Mouse (Mus musculus): ENCODE measurements around the gene Calm3.

Calm3 gene

DNA sequence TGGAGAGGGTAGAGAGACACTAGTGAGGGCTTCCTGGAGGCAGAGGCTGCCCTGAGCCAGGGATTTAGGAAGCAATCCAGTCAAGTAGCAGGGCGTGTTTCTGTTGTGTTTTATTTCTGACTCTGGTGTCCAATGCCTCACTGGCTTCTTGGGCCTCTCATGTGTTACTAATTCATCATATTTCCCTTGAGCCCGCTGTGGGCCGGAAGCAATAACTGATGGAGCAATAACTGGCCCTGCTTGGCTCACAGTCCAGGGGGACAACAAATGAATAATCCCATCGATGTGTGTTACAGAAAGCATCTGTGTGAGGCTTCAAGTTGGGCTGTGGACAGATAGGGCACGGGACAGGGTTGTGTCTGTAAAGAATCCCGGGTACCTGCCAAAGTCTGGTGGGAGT lies 11.6 kb downstream of the Calm3 start:
- TF ChIP-seq GATA4 (IDR thresholded peaks at IDR 0.05; ENCODE audit: insufficient replicate concordance, low read length), result no peak

DNA sequence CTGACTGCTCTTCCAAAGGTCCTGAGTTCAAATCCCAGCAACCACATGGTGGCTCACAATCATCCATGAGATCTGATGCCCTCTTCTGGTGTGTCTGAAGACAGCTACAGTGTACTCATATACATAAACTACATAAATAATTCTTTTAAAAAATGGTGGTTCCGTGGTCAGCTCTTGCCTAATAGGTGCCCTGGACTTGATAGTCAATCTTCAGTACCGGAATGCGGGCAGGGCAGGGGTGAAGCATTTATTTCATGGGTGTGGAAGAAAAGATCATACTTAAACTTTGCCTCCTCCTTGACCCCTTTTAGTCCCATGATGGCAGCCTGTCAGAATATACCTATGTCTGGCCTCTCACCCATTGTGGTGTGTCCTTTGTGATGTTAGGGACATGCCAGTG lies 12.0 kb downstream of the Calm3 start:
- TF ChIP-seq GATA4 (IDR thresholded peaks at IDR 0.05; ENCODE audit: insufficient replicate concordance, low read length), result no peak

DNA sequence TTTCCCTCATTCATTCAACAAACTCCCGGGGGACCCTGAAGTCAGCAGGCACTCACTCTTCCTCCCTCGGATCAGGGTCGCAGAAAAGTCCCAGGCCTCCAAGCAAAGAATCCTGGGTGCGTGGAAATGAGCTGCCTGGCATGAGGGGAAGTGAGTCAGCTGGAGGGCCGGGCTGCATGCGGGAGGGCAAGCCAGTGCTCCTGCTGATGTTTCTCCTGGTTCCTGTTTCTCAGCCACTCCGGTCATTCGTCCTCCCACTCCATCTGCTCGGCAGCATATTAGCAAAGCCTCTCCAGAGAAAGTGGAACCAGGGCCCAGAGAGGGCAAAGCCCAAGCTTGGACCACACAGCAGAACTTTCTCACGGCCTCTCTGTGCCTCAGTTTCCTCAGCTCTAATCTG lies 14.0 kb downstream of the Calm3 start:
- no peak for TF ChIP-seq GATA4 (IDR thresholded peaks at IDR 0.05; ENCODE audit: insufficient replicate concordance, low read length)

DNA sequence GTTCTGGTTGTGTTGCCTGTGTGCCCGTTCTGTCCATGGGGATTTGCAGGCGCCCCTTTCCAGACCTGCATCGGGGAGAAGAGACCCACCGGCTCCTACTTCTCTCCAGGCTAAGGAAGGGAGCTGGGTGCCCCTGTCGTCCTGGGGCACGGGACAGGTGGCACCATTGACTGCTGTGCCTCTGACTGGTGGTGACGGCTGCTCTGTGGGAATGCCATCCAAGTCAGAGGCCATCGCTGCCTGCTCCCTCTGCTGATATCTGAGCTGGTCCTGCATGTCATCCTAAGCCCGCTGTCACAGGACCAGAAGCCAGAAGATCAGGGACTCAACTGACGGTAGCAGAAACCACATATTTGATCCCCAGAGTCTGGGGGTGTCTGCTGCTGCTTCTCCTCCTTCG lies 15.1 kb downstream of the Calm3 start:
- TF ChIP-seq GATA4 (IDR thresholded peaks at IDR 0.05; ENCODE audit: insufficient replicate concordance, low read length), result no peak

DNA sequence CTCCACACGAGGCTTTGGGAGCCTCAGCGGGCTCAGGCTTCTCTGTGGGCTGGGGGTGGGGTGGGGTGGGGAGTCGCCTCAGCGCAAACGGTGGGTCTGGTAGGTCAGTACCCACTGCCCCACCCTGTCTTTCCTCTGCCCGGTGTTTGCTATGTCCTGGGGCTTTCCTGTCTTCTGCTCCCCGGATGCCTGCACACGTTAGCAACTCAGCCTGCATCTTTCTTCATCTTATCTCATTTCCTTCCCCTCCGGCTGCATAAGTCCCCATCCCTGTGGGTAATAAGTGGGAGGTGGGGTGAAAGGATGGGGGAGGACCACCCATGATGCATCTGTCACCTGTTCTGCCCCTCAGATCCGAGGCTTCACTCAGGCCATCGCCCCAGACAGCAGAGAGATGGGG lies 15.5 kb downstream of the Calm3 start:
- TF ChIP-seq GATA4 (IDR thresholded peaks at IDR 0.05; ENCODE audit: insufficient replicate concordance, low read length), result no peak

DNA sequence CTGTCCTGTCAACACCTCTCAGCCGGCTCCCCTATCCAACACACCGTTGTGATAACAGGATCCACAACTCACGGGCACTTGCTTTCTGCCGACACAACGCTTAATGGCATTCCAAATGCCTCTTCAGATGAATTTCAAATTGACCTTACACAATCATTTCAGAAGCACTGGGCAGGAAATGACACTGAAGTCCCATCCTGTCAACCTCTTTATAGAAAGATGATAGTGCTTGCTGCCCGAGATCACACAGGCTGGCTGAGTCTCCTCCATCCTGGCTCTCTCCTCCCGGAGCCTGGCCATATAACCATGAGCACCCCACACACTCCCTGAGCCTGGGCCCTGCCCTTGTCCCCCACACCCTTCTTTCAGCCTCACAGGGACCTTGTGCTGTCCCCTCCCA lies 16.1 kb downstream of the Calm3 start:
- TF ChIP-seq GATA4 (IDR thresholded peaks at IDR 0.05; ENCODE audit: insufficient replicate concordance, low read length), result no peak

DNA sequence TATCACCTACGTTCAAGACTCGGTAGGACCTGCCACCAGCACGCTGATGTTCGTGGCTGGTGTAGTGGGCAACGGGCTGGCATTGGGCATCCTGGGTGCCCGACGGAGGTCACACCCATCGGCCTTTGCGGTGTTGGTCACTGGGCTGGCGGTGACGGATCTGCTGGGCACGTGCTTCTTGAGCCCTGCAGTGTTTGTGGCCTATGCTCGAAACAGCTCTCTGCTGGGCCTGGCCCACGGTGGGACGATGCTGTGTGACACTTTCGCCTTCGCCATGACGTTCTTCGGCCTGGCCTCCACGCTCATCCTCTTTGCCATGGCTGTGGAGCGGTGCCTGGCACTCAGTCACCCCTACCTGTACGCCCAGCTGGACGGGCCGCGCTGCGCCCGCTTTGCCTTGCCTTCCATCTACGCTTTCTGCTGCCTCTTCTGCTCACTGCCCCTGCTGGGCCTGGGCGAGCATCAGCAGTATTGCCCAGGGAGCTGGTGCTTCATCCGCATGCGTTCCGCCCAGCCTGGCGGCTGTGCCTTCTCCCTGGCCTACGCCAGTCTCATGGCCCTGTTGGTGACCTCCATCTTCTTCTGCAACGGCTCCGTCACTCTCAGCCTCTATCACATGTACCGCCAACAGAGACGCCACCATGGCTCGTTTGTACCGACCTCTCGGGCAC lies 16.9 kb downstream of the Calm3 start:
- TF ChIP-seq GATA4 (IDR thresholded peaks at IDR 0.05; ENCODE audit: insufficient replicate concordance, low read length), result no peak

DNA sequence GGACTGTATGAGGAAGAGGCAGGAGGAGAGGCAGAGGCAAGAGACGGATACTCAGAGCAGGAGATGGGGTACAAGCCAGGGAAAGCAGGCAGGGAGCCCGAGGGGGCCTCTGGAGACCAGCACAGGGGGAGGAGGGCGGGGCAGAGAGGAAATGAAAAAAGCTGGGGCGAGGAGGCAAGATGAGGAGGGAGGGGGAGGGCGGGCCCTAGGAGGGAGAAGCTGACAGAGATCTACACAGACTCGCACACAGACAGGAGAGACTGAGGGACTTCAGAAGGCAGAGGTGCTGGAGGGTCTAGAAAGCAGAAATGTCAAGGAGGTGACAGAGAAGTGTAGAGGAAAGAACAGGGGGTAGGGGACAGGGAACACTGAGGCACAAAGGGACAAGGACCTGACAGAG lies 17.6 kb downstream of the Calm3 start, which contains the start of gene Ptgir:
Ptgir (plus strand) TSS at position 210 of the 400 bp plus-strand sequence.
- no peak for TF ChIP-seq GATA4 (IDR thresholded peaks at IDR 0.05; ENCODE audit: insufficient replicate concordance, low read length)

DNA sequence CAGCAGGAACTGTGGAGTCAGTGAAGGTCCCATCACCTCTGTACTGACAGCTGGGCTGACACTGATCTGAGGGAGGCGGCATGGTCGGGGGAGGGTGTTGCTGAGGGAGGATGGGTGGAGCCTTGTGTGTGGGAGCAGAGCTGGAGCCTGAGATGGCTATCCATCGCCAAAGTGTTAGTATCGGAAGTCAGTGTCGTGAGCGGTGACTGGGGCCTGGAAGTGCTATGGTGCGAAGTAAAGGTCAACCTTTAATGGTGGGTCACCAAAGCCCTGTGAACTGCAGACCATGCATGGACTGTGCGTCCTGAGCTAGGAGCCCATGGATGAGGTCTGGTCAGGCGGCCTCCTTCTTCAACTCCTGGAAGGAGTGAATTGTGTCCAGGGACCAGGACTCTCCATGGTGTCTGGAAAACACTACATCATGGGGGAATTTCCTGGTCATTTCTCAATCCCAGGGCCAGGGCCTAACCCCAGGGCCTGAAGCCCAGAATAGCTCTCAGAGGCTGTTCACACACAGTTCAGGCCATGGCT lies 18.4 kb downstream of the Calm3 start:
- no peak for TF ChIP-seq GATA4 (IDR thresholded peaks at IDR 0.05; ENCODE audit: insufficient replicate concordance, low read length)

DNA sequence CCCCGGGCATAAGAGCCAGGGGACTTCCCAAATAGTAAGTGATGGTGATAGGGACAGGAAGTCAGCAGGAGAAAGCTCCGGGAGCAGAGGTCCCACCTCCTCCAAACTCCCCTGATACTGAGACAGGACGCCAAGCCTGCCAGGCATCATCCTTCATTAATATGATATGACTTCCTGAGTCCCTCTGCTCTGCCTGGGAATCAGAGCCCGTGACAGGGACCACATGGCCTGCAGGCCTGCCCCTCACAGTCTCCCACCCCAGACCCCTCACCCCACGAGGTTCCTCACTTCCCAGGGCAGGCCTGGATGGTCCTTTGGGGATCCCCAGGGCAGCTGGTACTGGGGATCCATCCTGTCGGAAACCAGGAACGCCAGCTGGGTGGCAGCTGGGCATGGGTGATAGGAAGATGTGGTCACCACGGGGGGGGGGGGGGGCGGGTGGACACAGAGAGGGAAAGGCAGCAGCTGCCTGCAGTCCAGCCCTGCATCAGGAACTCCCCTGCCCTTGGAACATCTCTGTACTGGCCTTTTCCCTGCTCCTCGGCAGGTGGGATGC lies 19.7 kb downstream of the Calm3 start:
- no peak; the same call in 1 of the 2 replicates for TF ChIP-seq GATA4 (IDR thresholded peaks at IDR 0.05; ENCODE audit: insufficient replicate concordance, low read length)

DNA sequence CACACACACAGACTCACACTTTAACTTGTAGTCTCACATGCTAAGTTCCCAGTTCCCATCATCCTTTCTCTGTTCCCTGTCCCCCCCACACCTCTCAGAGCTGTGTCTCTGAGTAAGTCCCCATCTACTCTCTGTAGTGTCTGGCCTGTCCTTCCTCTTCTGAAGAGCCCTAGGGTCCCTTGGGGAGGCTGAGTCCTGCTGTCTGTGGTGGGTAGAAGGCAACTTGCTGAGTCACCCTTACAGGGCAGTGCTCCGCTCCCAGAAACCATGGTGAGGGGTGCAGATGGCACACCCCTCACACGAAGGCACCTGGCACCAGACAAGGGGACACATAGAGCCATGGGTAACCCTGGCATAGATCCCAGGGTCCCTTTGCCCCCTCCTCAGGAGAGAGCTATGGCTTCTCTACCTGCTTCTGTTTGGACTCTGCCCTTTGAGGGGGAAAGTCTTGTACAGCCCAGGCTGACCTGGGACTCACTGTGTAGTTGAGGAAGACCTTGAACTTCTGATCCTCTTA lies 20.4 kb downstream of the Calm3 start:
- TF ChIP-seq GATA4 (IDR thresholded peaks at IDR 0.05; ENCODE audit: insufficient replicate concordance, low read length), result no peak

DNA sequence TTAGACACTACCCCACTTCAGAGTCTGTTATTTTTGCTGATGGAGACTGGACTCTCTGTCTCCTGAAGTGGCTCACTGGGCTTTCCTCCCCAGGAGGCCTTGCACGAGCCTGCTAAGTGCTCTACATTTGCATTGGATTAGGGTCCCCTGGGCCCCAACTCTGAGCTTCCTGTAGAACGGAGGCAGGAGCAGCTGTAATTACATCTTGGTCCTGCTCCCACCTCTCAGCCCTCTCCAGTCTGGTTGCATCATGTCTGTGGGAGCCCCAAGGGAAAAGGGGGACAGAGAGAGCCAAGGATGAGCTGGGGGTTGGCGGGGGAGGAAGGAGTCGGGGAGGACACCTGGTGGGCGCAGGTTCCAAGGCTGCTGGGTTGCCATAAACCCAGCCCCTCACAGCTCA lies 23.4 kb downstream of the Calm3 start:
- no peak for TF ChIP-seq GATA4 (IDR thresholded peaks at IDR 0.05; ENCODE audit: insufficient replicate concordance, low read length)

DNA sequence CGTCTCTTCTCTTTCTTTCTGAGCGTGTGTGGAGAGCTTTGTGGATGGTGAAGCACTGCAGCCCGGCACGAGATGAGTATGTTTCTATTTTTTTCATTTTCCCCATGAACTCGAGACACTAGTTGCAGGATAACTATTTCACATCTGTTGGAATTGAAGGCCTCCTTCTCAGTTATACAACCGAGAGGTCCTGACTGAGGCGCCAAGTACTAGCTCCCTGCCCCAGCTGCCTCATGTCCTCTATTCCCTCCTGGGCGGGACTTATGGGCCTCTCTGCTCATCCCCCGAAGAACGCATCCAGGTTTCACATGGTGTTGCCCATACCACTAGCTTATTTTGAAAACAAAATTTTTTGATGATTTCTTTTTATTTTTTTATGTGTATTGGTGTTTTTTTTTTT lies 28.4 kb downstream of the Calm3 start:
- TF ChIP-seq GATA4 (IDR thresholded peaks at IDR 0.05; ENCODE audit: insufficient replicate concordance, low read length), result no peak

DNA sequence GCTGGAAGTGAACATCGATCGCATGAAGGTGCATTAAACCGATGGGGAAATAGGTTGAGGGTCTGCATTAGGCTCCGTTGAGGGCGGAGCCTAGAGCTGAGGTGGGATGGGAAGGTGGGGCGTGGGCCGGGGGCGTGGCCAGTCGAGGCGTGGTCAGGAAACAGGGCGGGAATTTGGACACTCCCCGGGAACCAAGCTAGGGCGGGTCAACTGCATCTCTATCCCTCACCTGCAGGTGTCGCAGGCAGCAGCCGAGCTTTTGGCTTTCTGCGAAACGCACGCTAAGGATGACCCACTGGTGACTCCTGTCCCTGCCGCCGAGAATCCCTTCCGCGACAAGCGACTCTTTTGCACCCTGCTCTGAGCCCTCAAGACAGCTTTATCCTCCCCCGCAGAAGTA lies 28.9 kb downstream of the Calm3 start:
- no peak for TF ChIP-seq GATA4 (IDR thresholded peaks at IDR 0.05; ENCODE audit: insufficient replicate concordance, low read length)

DNA sequence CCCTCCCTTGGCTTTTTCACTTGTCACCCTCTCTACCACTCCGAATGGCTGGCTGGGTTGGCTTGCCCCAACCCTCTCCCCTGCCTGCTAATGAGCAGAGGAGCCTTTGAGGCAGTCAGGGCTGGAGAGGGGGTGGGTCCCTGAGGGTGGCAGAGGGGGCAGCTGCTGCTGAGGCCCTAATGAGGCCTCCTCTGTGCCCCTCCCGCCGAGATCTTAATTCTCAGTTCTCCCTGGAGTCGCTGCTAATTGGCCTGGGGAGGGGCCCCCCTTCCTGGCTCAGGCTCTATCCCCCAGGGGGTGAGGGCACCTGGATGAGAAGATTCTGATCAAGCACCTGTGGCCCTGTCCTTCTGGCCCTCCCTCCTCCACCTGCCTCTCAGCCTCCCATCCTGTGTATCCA lies 29.6 kb downstream of the Calm3 start:
- no peak for TF ChIP-seq GATA4 (IDR thresholded peaks at IDR 0.05; ENCODE audit: insufficient replicate concordance, low read length)

DNA sequence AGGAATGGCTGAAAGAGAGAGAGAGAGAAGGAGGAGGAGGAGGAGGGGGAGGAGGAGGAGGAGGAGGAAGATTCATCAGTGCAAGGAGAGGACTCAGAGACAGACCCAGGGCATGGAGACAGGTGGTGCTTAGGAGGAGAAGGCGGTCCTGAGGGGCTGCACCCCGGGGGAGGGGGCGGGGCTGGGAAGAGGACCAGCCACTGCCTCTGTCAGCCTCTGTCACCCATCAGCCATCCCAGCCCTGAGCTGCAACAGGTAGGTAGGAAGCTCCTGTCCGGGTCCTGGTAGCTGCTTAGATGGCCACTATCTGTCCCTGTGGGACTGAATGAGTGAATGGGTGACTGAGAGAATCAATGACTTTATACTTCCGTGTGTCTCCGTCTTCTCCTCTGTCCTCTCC lies 30.3 kb downstream of the Calm3 start:
- no peak for TF ChIP-seq GATA4 (IDR thresholded peaks at IDR 0.05; ENCODE audit: insufficient replicate concordance, low read length)

DNA sequence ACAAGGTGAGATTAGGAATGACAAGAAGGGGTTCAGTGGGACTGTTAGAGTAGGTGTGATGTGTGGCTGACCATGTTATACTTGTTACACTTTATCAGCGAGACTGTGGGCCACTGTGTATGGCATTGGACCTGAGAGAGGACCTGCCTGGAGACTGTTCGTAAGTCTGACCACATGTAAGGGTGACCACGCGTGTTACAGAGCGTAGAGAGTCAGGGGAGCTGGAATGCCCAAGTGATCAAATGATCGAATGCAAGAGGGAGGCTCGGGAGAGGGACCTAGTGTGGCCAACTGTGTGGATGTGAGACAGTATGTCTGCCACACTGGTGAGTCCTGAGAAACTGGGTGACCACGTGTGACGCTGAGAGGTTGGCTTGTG lies 31.6 kb downstream of the Calm3 start:
- no peak for TF ChIP-seq GATA4 (IDR thresholded peaks at IDR 0.05; ENCODE audit: insufficient replicate concordance, low read length)

Data from liver, adult (tissue).